Mouse (Mus musculus) adrenal gland, postnatal 25 days (tissue): ENCODE measurements around the gene Znhit2. TPM values are rescaled to one million over a fixed set of nuclear protein-coding genes. Genes with fewer than 3 reads are reported as not detected.

Source experiments
- DNase-seq: peaks from one replicate; pipeline ENCODE4 v3.0.0; 2021; ENCODE audit warnings: mixed read lengths
- microRNA-seq, 2 experiments: library from miRNA; unstranded; fragments of <30 nt; microRNA quantifications; one replicate each; pipeline ENCODE4 v1.2.0; 2021
- total RNA-seq: library from RNA; stranded (reverse); gene quantifications from 2 replicates; pipeline ENCODE4 v1.2.3, GENCODE M21; 2021

The Znhit2 gene
- total RNA-seq, 1 experiment from 2014 or later, result 34.6 TPM

DNA sequence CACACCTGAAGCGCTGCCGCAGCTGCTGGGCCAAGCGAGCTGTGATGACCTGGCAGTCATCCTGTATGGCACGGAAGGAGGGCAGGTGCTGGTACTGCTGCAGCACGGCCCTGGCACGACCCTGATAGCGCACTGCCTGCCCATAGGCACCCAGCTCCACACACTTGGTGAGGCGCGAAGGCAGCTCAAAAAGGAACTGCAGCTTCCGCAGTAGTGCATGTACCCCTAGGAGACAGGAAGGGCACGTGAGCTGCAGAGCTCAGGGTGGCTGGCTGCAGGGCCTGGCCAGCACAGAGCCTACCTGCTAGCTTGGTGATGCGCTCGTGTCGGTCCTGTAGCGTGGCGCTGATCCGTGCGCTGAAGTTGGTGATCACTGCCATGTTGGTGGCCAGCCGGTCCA is 10.3 kb downstream of the Znhit2 start:
- DNase-seq, result no peak

DNA sequence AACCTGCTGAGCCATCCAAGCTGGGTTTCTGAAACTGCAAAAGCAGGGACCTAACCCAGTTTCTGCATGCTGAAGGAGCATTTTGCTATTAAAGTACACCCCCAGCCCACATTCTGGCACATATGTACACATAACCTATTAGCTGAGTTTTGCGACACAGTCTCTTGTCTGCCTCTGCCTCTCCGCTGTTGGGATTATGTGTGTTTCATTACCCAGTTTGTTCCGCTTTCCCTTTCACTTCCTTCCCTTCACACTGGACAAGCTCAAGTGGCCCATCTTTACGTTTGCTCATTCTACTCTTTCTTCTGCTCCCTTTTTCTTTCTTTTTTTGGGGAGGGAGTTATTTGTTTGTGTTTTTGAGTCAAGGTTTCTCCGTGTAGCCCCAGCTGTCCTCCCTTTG is 12.9 kb downstream of the Znhit2 start:
- DNase-seq, result no peak

DNA sequence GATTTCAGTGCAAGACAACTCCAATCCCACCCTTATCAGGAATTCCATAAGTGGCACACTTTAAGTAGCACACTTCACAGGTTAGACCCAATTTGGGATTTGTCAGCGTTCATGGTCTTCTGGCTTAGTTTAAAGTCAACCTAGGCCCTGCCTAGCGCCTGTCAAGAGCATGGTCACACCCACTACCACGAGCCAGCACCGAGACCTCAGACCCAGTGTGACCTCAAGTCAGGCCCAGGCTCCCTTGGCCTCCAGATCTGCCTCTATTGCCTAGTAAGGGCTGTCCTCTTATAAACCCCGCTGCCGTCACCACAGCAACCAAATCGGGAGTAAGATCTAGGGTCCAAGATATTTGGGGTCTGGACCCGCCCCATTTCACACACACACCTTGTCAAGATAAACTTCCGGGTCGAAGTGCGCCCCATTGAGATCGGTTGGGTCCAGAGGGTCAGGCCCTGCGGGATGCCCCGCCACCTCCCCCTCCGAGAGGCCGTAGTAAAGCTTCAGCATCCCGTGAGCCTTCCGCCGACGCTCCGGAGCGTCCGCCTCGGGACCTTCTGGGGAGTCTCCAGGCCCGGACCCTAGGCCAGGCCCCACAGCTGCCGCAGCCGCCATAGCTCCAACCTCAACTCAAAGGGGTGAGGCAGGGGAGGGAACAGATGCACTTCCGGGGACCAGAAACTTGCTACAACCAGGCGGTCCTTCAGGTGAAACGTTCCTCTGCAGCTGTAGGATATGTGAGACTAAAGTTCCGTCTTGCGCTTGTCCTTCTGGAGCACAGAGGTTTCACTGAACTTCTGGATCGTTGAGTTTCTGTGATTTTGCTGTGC is 15.8 kb downstream of the Znhit2 start, which contains the start of gene Vps51:
TSS of gene Vps51 (minus strand) at position 668 of the 830 bp plus-strand sequence.
- peak; percentile 72 for DNase-seq

DNA sequence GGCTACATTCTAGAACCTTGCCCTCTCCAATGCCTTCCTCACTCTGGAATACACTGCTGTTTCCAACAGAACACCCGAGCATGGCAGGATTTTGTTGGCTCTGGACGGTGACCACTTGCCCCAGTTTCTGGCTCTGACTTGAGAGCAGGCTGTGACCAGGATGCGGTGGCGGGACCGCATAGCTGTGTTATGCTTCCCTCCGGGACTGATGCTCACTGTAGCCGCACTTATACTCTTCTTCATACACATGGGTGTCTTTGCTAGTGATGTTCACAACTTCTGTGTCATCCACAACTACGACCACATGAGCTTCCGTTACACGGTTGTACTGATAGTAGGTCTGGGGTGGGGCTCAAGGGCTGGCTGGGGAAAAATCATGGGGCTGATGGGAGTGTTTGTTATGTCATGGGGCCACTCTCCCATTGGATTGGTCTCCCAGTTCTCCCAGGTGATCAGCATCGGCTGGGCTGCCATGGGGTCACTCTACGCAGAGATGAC is 19.0 kb downstream of the Znhit2 start, which contains the start of gene Tmem262:
TSS of gene Tmem262 (plus strand) at position 51 of the 498 bp plus-strand sequence.
- no peak for DNase-seq

DNA sequence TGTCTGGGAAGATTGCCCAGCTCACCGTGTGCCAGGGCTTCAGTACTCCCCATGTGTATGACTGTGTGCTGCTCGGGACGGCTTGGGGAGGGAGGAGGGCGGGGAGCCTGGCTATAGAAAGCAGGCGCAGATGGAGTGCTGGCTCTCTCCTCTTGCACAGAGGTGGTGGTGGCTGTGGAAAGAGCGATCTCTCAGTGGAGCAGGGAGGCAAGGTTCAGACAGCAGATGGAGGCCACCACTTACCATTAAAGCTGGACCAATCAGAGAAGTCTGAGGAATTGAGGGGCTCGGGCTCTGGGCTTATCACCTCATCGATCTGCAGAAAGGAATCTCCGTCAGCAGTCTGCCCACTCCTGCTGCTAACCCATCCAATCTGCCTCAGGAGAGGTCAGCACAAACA is 21.2 kb downstream of the Znhit2 start, which contains the start of gene Gm28374:
TSS of gene Gm28374 (minus strand) at position 101 of the 400 bp plus-strand sequence.
- no peak for DNase-seq

DNA sequence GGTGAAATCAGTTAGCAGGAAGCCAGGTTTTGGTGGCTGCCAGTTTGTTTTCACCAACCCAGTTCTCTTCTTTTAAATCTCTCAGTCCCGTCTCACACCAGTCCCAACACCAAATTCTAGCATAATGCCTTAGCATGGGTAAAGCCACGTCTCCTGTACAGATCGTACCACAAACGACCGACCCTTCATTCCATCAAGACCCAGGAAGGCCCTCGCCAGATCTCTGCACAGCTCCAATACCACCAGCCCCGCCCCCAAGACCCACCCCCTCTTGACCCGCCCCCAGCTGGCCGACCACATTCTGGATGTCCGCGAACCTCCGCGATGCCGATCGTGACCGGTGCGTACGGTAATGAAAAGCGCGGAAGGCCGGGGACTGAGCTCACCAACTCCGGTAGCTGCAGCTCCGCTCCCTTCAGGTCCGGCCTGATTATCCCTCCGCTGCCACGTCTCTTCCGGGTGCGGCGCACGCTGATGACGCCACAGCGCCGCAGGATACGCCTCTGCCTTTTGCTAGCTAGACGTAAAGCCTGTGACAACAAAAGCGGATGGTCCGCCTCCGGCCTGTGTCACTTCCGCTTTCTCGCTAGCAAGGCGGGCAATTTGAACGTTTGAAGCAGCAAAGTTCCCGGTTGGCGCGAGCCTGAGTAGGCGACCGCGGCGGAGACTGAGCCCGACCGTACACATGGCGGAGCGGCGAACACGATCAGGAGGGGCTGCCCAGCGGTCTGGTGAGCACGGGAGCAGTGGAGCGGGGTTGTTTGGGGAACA is 23.7 kb downstream of the Znhit2 start, which contains the start of the genes Zfpl1 and Cdca5:
TSS of gene Zfpl1 (minus strand) at position 479 of the 771 bp plus-strand sequence.
TSS of gene Cdca5 (plus strand) at position 506 of the 771 bp plus-strand sequence.
- DNase-seq, result peak; percentile 94

DNA sequence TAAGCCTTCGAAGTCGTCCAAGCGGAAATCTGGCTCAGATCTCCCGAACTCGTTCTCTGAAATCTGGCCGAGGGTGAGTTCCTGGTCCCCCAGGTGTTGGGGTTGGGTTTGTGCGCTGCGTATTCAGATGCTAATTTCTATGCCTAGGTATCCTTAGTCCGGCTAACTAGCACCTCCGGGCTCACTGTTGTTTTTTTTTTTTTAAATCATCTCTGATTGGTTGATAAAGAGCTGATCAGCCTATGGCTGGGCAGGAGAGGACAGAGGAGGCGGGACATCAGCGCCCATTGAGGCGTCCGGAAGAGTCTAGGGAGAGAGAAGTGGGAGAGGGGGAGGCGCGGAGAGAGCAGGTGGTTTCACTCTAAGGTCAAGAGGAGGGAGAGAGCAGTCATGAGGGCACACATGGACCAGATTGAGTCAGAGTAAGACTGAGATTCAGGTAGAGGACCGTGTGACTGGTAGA is 24.5 kb downstream of the Znhit2 start:
- peak; percentile 48 for DNase-seq

DNA sequence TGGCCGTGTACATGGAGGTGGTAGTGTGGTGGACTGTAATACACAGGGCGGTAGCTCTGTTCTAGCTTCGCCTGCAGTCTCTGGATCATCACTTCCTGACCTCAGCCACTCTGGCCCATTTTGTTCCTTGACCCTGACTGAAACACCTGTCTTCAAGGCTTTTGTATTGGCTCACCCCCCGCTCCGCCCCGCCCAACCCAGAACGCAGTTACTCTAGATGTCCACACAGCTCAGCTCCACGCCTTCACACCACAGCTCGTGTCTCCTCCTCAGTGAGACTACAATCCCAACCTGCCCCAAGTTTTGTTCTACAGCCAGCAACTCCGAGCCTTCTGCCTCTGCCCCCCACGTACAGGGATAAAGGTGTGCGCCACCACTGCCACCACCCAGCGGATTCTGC is 27.8 kb downstream of the Znhit2 start:
- no peak for DNase-seq

DNA sequence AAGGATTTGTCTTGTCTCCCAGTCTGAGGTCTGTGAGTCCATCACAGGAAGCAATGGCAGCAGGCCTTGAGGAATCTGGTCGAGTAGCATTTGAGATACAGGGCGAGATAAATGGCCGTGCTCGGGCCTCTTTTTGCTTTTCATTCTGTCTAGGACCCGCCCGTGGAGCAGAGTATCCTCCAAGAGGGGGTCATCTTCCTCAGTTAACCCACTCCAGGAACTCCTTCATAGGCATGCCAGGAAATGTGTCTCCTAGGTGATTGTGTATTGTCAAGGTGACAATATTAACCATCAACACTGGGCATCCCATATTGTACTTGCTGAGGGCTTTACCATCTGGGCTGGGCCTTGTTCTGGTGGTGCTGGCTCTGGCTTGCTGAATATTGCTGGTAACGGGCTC is 33.1 kb downstream of the Znhit2 start, which contains the start of gene AC131692.1:
TSS of gene AC131692.1 (plus strand) at position 301 of the 400 bp plus-strand sequence.
- no peak for DNase-seq

DNA sequence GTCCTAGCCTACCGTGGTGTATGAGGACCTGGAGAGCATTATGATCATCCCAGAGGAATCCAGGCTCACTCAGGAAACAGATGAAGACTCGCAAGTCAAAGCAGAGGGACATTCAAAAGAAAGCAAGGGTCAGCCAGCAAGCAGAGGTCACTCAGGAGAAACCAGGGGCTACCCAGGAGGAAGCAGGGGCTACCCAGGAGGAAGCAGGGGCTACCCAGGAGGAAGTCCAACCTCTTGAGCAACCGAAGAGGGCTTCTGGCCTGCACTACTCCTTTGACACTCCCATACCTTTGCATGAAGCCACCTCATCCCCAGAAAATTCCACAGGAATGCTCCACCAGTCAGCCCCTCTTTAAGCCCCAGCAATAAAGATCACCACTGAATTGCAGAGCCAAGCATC is 36.9 kb downstream of the Znhit2 start:
- no peak for DNase-seq

DNA sequence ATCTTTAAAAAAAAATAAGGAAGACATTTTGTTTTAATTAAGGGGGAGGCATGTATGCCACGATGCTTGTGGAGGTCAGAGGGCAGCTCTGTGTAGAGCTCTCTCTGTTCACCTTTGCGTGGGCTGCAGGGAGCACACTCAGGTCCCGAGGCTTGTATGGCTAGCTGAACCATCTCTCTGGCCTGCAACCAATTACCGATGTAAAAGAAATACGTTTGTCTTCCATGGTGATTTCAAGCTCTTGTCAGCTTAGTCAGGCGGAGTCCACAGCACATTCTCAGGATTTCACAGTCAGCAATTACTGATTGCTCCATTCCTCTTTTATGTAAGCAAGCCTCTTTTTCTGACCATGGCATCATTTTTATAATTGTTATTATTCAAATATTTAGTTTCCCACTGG is 40.2 kb downstream of the Znhit2 start:
- DNase-seq, result no peak

DNA sequence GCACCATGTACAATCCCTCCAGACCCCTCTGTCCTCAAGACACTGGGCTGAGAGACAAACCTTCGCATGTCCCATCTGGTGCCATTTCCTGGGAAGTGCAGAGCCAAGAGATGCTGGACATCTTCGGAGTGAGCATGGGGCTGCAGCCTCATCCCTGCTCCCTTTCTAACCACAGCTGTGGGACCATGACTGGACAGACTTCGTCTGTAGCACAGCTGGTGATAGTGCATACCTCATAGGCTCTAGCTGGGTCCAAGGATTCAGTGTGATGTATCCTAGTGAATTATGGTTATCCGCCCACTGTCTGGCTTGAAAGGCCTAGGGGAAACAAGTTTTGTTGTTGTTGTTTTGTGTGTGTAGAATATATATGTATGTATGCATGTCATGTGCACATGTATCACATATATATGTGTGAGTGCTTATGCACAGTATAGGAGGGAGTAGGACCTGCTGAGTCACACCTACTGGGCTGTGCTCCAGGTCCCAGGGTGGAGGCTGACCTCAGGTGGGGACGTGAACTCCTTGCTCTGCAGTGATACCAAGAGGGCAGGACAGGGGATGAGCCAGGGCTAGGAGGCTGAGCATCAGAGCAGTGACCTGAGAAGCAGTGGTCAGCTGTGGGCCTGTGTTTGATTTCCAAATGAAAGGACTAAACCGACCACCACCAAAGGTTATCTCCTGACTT is 41.3 kb downstream of the Znhit2 start:
- DNase-seq, result no peak

DNA sequence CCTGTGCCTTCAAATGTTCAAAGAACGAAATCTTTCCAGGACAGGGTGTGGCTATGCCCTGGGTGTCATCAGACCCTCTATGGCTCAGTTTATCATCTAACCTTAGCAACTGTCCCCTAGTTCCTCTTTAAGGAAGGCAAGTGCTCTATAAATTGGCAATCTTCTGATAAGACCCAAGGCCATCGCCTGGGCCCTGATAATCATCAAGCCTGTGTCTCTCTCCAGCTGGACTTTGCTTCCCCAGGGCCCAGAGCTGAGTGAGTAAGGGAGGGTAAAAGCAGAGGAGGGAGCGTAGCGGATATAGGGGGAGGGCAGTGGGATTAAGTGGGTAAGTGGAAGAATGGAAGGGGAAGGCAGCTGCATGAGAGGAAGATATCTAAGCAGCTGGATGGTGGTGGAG is 43.5 kb downstream of the Znhit2 start:
- no peak for DNase-seq

DNA sequence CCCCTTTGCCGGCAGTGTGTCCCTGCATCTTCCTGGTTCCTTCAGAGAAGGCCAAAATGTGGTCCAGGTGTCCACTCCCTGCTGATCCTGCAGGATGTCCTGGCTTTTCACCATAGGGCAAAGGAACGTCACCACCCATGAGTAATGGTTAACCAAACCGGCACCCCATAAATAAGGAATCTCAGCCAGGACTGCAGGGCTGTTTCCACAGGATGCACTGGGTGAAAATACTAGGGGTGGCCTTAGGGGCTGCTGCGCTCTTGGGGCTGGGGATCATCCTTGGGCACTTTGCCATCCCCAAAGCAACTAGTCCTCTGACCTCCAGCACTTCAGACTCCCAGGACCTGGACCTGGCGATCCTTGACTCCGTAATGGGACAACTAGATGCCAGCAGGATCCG is 44.6 kb downstream of the Znhit2 start, which contains the start of gene Naaladl1:
TSS of gene Naaladl1 (plus strand) at position 197 of the 400 bp plus-strand sequence.
- no peak for DNase-seq

Small RNA genes lying within 50 kb of the gene (microRNA-seq; reads per million reads assigned to microRNA genes)
- gene Mir6988, result 1.1 to 1.7 reads per million in 2 experiments

Other genes with a start within 250 kb of the Znhit2 start
- gene Frmd8, start 185.9 kb upstream of the Znhit2 start, total RNA-seq, result 40.4 and 63.3 TPM in 2 replicates
- gene Slc25a45, start 183.4 kb upstream of the Znhit2 start, total RNA-seq, result 39.1 and 39.7 TPM in 2 replicates
- 1.3 and 2.0 TPM in 2 replicates for gene Tigd3, start 167.0 kb upstream of the Znhit2 start, total RNA-seq
- 88.9 and 103 TPM in 2 replicates for gene Dpf2, start 148.2 kb upstream of the Znhit2 start, total RNA-seq
- gene Cdc42ep2, start 136.4 kb upstream of the Znhit2 start, total RNA-seq, result 6.2 and 8.5 TPM in 2 replicates
- gene Pola2, start 97.0 kb upstream of the Znhit2 start, total RNA-seq, result 28.4 and 29.6 TPM in 2 replicates
- not detected in 2 replicates for gene Slc22a20, start 75.0 kb upstream of the Znhit2 start, total RNA-seq
- 28.0 and 40.2 TPM in 2 replicates for gene Capn1, start 45.3 kb upstream of the Znhit2 start, total RNA-seq
- gene Syvn1, start 14.6 kb upstream of the Znhit2 start, total RNA-seq, result 59.7 and 65.6 TPM in 2 replicates
- 65.2 and 65.7 TPM in 2 replicates for gene Mrpl49, start 3.4 kb upstream of the Znhit2 start, total RNA-seq
- gene Fau, start 3.3 kb upstream of the Znhit2 start, total RNA-seq, result 891 and 1,016 TPM in 2 replicates
- 59.9 and 66.0 TPM in 2 replicates for gene Tm7sf2, start 7.2 kb downstream of the Znhit2 start, total RNA-seq
- gene Vps51, start 16.0 kb downstream of the Znhit2 start, total RNA-seq, result 68.8 and 80.9 TPM in 2 replicates
- 0.85 TPM in 1 of 2 replicates, not detected in the other for gene Tmem262, start 18.8 kb downstream of the Znhit2 start, total RNA-seq
- not detected in 2 replicates for gene Gm28374, start 21.1 kb downstream of the Znhit2 start, total RNA-seq
- gene Zfpl1, start 23.8 kb downstream of the Znhit2 start, total RNA-seq, result 41.9 and 43.0 TPM in 2 replicates
- gene Cdca5, start 23.8 kb downstream of the Znhit2 start, total RNA-seq, result 3.0 and 4.1 TPM in 2 replicates
- not detected in 2 replicates for gene AC131692.1, start 33.2 kb downstream of the Znhit2 start, total RNA-seq
- gene Naaladl1, start 44.6 kb downstream of the Znhit2 start, total RNA-seq, result 0.24 and 0.38 TPM in 2 replicates
- gene Sac3d1, start 57.5 kb downstream of the Znhit2 start, total RNA-seq, result 15.1 and 19.5 TPM in 2 replicates
- gene Snx15, start 67.1 kb downstream of the Znhit2 start, total RNA-seq, result 23.5 and 26.9 TPM in 2 replicates
- gene Batf2, start 79.8 kb downstream of the Znhit2 start, total RNA-seq, result 1.00 and 2.1 TPM in 2 replicates
- gene Arl2, start 80.4 kb downstream of the Znhit2 start, total RNA-seq, result 74.5 and 74.7 TPM in 2 replicates
- 0.76 and 2.9 TPM in 2 replicates for gene Majin, start 123.2 kb downstream of the Znhit2 start, total RNA-seq
- 20.1 and 25.8 TPM in 2 replicates for gene Gpha2, start 165.2 kb downstream of the Znhit2 start, total RNA-seq
- 95.5 and 103 TPM in 2 replicates for gene Ppp2r5b, start 174.7 kb downstream of the Znhit2 start, total RNA-seq
- 33.8 and 47.0 TPM in 2 replicates for gene Atg2a, start 180.5 kb downstream of the Znhit2 start, total RNA-seq
- gene Ehd1, start 215.5 kb downstream of the Znhit2 start, total RNA-seq, result 101 and 126 TPM in 2 replicates
- gene Cdc42bpg, start 245.3 kb downstream of the Znhit2 start, total RNA-seq, result 22.8 and 34.2 TPM in 2 replicates